Mouse (Mus musculus) liver, embryonic 18 days (tissue): ENCODE measurements around the gene Dcpp2. TPM values are rescaled to one million over a fixed set of nuclear protein-coding genes. Genes with fewer than 3 reads are reported as not detected.

Experiments
- polyA plus RNA-seq: library from polyadenylated mRNA; depleted of rRNA; stranded (reverse); fragments of >200 nt; gene quantifications from 2 replicates; pipeline ENCODE4 v1.2.3, GENCODE M21; 2012; rRNA removed

The Dcpp2 gene
- polyA plus RNA-seq: not detected in 2 replicates

GRCm38 (mm10) chr17:23880576-23880975 lies at the start of gene Dcpp2, which contains the start of gene Dcpp1:
TSS of gene Dcpp2 (plus strand) at chr17:23880880.
TSS of gene Dcpp1 (plus strand) at chr17:23880876.

GRCm38 (mm10) chr17:23836006-23836575 lies 44.6 kb upstream of the Dcpp2 start, which contains the start of gene Prss33:
TSS of gene Prss33 (minus strand) at chr17:23836056.

GRCm38 (mm10) chr17:23843812-23844273 lies 36.8 kb upstream of the Dcpp2 start, which contains the start of the genes Prss32 and Prss41:
TSS of gene Prss32 (plus strand) at chr17:23843855.
TSS of gene Prss41 (minus strand) at chr17:23844172.

GRCm38 (mm10) chr17:23867756-23868155 lies 12.9 kb upstream of the Dcpp2 start, which contains the start of gene Prss21:
TSS of gene Prss21 (plus strand) at chr17:23868056.

GRCm38 (mm10) chr17:23917158-23917557 lies 36.5 kb downstream of the Dcpp2 start, which contains the start of gene Dcpp3:
TSS of gene Dcpp3 (plus strand) at chr17:23917458.

GRCm38 (mm10) chr17:23941372-23941771 lies 60.7 kb downstream of the Dcpp2 start, which contains the start of gene Sbp:
TSS of gene Sbp (plus strand) at chr17:23941672.

Other genes with a start within 250 kb of the Dcpp2 start
- gene Mmp25, start 235.6 kb upstream of the Dcpp2 start, polyA plus RNA-seq: 1.1 and 1.3 TPM in 2 replicates
- gene Bicdl2, start 220.4 kb upstream of the Dcpp2 start, polyA plus RNA-seq: 0.07 and 0.11 TPM in 2 replicates
- 15.2 and 19.3 TPM in 2 replicates for gene Hcfc1r1, start 207.3 kb upstream of the Dcpp2 start, polyA plus RNA-seq
- gene Thoc6, start 207.0 kb upstream of the Dcpp2 start, polyA plus RNA-seq: 12.8 and 12.9 TPM in 2 replicates
- gene Tnfrsf12a, start 203.4 kb upstream of the Dcpp2 start, polyA plus RNA-seq: 4.9 TPM in 2 replicates
- gene Cldn6, start 201.6 kb upstream of the Dcpp2 start, polyA plus RNA-seq: 2.8 and 3.0 TPM in 2 replicates
- 0.05 TPM in 2 replicates for gene Cldn9, start 196.9 kb upstream of the Dcpp2 start, polyA plus RNA-seq
- 0.02 and 0.05 TPM in 2 replicates for gene 1520401A03Rik, start 158.1 kb upstream of the Dcpp2 start, polyA plus RNA-seq
- gene Pkmyt1, start 154.5 kb upstream of the Dcpp2 start, polyA plus RNA-seq: 15.3 and 19.6 TPM in 2 replicates
- gene Paqr4, start 140.0 kb upstream of the Dcpp2 start, polyA plus RNA-seq: 2.7 and 3.4 TPM in 2 replicates
- gene Kremen2, start 135.0 kb upstream of the Dcpp2 start, polyA plus RNA-seq: not detected in 2 replicates
- gene Flywch1, start 109.3 kb upstream of the Dcpp2 start, polyA plus RNA-seq: 5.5 and 5.8 TPM in 2 replicates
- 1.1 and 1.3 TPM in 2 replicates for gene Flywch2, start 94.8 kb upstream of the Dcpp2 start, polyA plus RNA-seq
- 98.2 and 129 TPM in 2 replicates for gene Srrm2, start 90.3 kb upstream of the Dcpp2 start, polyA plus RNA-seq
- 283 and 284 TPM in 2 replicates for gene Elob, start 51.7 kb upstream of the Dcpp2 start, polyA plus RNA-seq
- not detected in 2 replicates for gene Prss33, start 44.8 kb upstream of the Dcpp2 start, polyA plus RNA-seq
- not detected in 2 replicates for gene Prss32, start 37.0 kb upstream of the Dcpp2 start, polyA plus RNA-seq
- 0.14 and 0.19 TPM in 2 replicates for gene Prss41, start 36.7 kb upstream of the Dcpp2 start, polyA plus RNA-seq
- not detected in 2 replicates for gene Prss21, start 12.8 kb upstream of the Dcpp2 start, polyA plus RNA-seq
- gene Dcpp1, start within 50 bp of the Dcpp2 start, polyA plus RNA-seq: not detected in 2 replicates
- gene Dcpp3, start 36.6 kb downstream of the Dcpp2 start, polyA plus RNA-seq: not detected in 2 replicates
- not detected in 2 replicates for gene Sbp, start 60.8 kb downstream of the Dcpp2 start, polyA plus RNA-seq
- not detected in 2 replicates for gene Sbpl, start 74.4 kb downstream of the Dcpp2 start, polyA plus RNA-seq
- 0.14 and 0.16 TPM in 2 replicates for gene Prss30, start 99.7 kb downstream of the Dcpp2 start, polyA plus RNA-seq
- not detected in 2 replicates for gene Prss22, start 117.2 kb downstream of the Dcpp2 start, polyA plus RNA-seq
- gene Prss27, start 157.3 kb downstream of the Dcpp2 start, polyA plus RNA-seq: not detected in 2 replicates
- 7.4 and 7.8 TPM in 2 replicates for gene Kctd5, start 192.6 kb downstream of the Dcpp2 start, polyA plus RNA-seq